Mouse (Mus musculus) intestine, embryonic 16.5 days (tissue): ENCODE measurements at regions not wholly inside any gene's neighbourhood (a gene's known extent, or its start where the extent isn't known, plus 50 kb on each side); places are given as distances from the start of the nearest gene placed in this dataset.

ENCODE experiments used
- ATAC-seq: fragments of 200-750 bp; cut with Nextera tagmentation; 2 replicates; pipeline ENCODE4 v1.8.0; 2017; ENCODE audit warnings: moderate TSS enrichment, moderate library complexity
- H3K27ac ChIP-seq: fragments of 300-500 bp; sonication (generic); 2 replicates; pipeline ENCODE4 v1.5.1; 2014; ENCODE audit warnings: mild to moderate bottlenecking, low read length
- H3K27me3 ChIP-seq: fragments of 300-500 bp; sonication (generic); replicated peaks from 2 replicates; pipeline ENCODE4 v1.6.1; 2014; ENCODE audit warnings: low read length, control low read depth, mixed read lengths; ENCODE audit not compliant: control insufficient read depth, insufficient read depth
- H3K36me3 ChIP-seq: fragments of 300-500 bp; sonication (generic); 2 replicates; pipeline ENCODE4 v1.6.1; 2014; ENCODE audit warnings: low read length, control low read depth; ENCODE audit not compliant: control insufficient read depth, insufficient read depth
- H3K4me1 ChIP-seq: fragments of 300-500 bp; sonication (generic); 2 replicates; pipeline ENCODE4 v1.6.1; 2014; ENCODE audit warnings: low read length, control low read depth, mixed read lengths; ENCODE audit not compliant: control insufficient read depth, insufficient read depth
- H3K4me2 ChIP-seq: fragments of 300-500 bp; sonication (generic); 2 replicates; pipeline ENCODE4 v1.6.1; 2014; ENCODE audit warnings: low read depth, low read length, control low read depth
- H3K4me3 ChIP-seq: fragments of 300-500 bp; sonication (generic); 2 replicates; pipeline ENCODE4 v1.5.1; 2014; ENCODE audit warnings: mild to moderate bottlenecking, low read length
- H3K9ac ChIP-seq: fragments of 300-500 bp; sonication (generic); 2 replicates; pipeline ENCODE4 v1.6.1; 2014; ENCODE audit warnings: low read depth, low read length
- H3K9me3 ChIP-seq: fragments of 300-500 bp; sonication (generic); 2 replicates; pipeline ENCODE4 v1.6.1; 2016; ENCODE audit warnings: low read length, control low read depth; ENCODE audit not compliant: control insufficient read depth
- WGBS: fragments of 180-500 bp; shearing (Covaris S2); extraction: QIAGEN DNeasy Blood & Tissue Kit; methylation state at CpG from one replicate; pipeline ENCODE4 v1.1.7; 2014; 5-methylcytosine and 5-hydroxymethylcytosine counted together

GRCm38 (mm10) chr14:64585471-64586192, 481.5 kb downstream of the Prss52 start:
- peaks cover 72% of the 10 kb centered on the region for H3K27me3 ChIP-seq
- no peak overlapping the region for H3K27ac ChIP-seq
- peaks cover 14% of the 10 kb centered on the region for H3K4me1 ChIP-seq
- WGBS = 6% methylated on average over 28 of the region's 28 CpGs
- H3K4me3 ChIP-seq = no peak overlapping the region
- H3K36me3 ChIP-seq = no peaks in the 10 kb centered on the region
- no peak overlapping the region for H3K9ac ChIP-seq
- no peak overlapping the region for H3K4me2 ChIP-seq
- H3K9me3 ChIP-seq = no peaks in the 10 kb centered on the region
- ATAC-seq = no peak

GRCm38 (mm10) chr14:64586386-64586859, 482.3 kb downstream of the Prss52 start:
- Histone ChIP-seq H3K36me3 (no peaks in the 10 kb centered on the region), H3K9ac (no peak overlapping the region), H3K27ac (no peak overlapping the region), H3K4me2 (no peak overlapping the region; the same call in 1 of the 2 replicates), H3K4me3 (peak overlapping the region; percentile 52), H3K4me1 (peaks cover 14% of the 10 kb centered on the region), H3K9me3 (no peaks in the 10 kb centered on the region), H3K27me3 (peaks cover 74% of the 10 kb centered on the region)
- ATAC-seq = no peak
- 9% methylated on average over 12 of the region's 12 CpGs for WGBS

- under 1% methylated on average over 49 of the region's 58 CpGs for WGBS
- 0 out of 2 replicates have a peak, but pooled peaks have one; percentile 44 for ATAC-seq
- H3K27ac ChIP-seq = no peak overlapping the region
- peak overlapping the region; percentile 84 for H3K4me2 ChIP-seq
- H3K36me3 ChIP-seq = no peaks in the 10 kb centered on the region
- H3K4me1 ChIP-seq = peaks cover 14% of the 10 kb centered on the region
- peak overlapping the region; percentile 52 for H3K4me3 ChIP-seq
- 0 out of 2 replicates have a peak overlapping the region, but pooled peaks have one; percentile 24 for H3K9ac ChIP-seq
- peaks cover 77% of the 10 kb centered on the region for H3K27me3 ChIP-seq
- H3K9me3 ChIP-seq = no peaks in the 10 kb centered on the region
Observed at GRCm38 (mm10) chr14:64586860-64587698, 483.0 kb downstream of the Prss52 start.

- Histone ChIP-seq H3K36me3 (no peaks in the 10 kb centered on the region), H3K9ac (0 out of 2 replicates have a peak overlapping the region, but pooled peaks have one; percentile 24), H3K4me3 (peak overlapping the region; percentile 52), H3K27me3 (peaks cover 82% of the 10 kb centered on the region), H3K9me3 (no peaks in the 10 kb centered on the region), H3K27ac (no peak overlapping the region), H3K4me1 (peaks cover 14% of the 10 kb centered on the region), H3K4me2 (peak overlapping the region; percentile 84)
- no peak for ATAC-seq
- 1% methylated on average over 38 of the region's 40 CpGs for WGBS
Observed at GRCm38 (mm10) chr14:64587699-64588434, 483.8 kb downstream of the Prss52 start.

GRCm38 (mm10) chr14:64588561-64588960, 484.5 kb downstream of the Prss52 start:
- H3K9ac ChIP-seq = no peak overlapping the region
- H3K4me3 ChIP-seq = no peak overlapping the region
- no peaks in the 10 kb centered on the region for H3K36me3 ChIP-seq
- H3K4me2 ChIP-seq = no peak overlapping the region
- peaks cover 14% of the 10 kb centered on the region for H3K4me1 ChIP-seq
- no peak overlapping the region for H3K27ac ChIP-seq
- H3K9me3 ChIP-seq = no peaks in the 10 kb centered on the region
- H3K27me3 ChIP-seq = peaks cover 82% of the 10 kb centered on the region
- ATAC-seq = no peak
- 1% methylated on average over 23 of the region's 23 CpGs for WGBS

- no peaks in the 10 kb centered on the region for H3K36me3 ChIP-seq
- H3K9ac ChIP-seq = no peak overlapping the region
- no peak overlapping the region for H3K4me2 ChIP-seq
- H3K27me3 ChIP-seq = peaks cover 81% of the 10 kb centered on the region
- 0% methylated on average over 2 of the region's 2 CpGs for WGBS
- H3K4me3 ChIP-seq = no peak overlapping the region
- no peak overlapping the region for H3K27ac ChIP-seq
- no peak; the same call in 1 of the 2 replicates for ATAC-seq
- no peaks in the 10 kb centered on the region for H3K9me3 ChIP-seq
- H3K4me1 ChIP-seq = peaks cover 14% of the 10 kb centered on the region
Observed at GRCm38 (mm10) chr14:64589126-64589525, 485.0 kb downstream of the Prss52 start.

- Histone ChIP-seq H3K27ac (no peak overlapping the region), H3K36me3 (no peaks in the 10 kb centered on the region), H3K4me2 (peak overlapping the region; percentile 45), H3K9me3 (no peaks in the 10 kb centered on the region), H3K9ac (peak overlapping the region; percentile 37; the same call in 1 of the 2 replicates), H3K27me3 (peaks cover 77% of the 10 kb centered on the region), H3K4me1 (peaks cover 14% of the 10 kb centered on the region), H3K4me3 (peak overlapping the region; percentile 30)
- ATAC-seq = no peak
- WGBS = 2% methylated on average over 39 of the region's 41 CpGs
Observed at GRCm38 (mm10) chr14:64589571-64590547, 485.8 kb downstream of the Prss52 start.

- H3K9me3 ChIP-seq = no peaks in the 10 kb centered on the region
- H3K27ac ChIP-seq = no peak overlapping the region
- peaks cover 14% of the 10 kb centered on the region for H3K4me1 ChIP-seq
- H3K27me3 ChIP-seq = peaks cover 70% of the 10 kb centered on the region
- no peak overlapping the region for H3K4me2 ChIP-seq
- H3K4me3 ChIP-seq = peak overlapping the region; percentile 14; the same call in 1 of the 2 replicates
- no peak overlapping the region for H3K9ac ChIP-seq
- H3K36me3 ChIP-seq = no peaks in the 10 kb centered on the region
- WGBS = under 1% methylated on average over 15 of the region's 15 CpGs
- ATAC-seq = no peak
Observed at GRCm38 (mm10) chr14:64590611-64591010, 486.5 kb downstream of the Prss52 start.
